Mouse (Mus musculus): ENCODE results near the gene Otulinl.
A peak's percentile ranks its signal among the peaks of the same experiment; 100 is the strongest.

Otulinl gene

DNA sequence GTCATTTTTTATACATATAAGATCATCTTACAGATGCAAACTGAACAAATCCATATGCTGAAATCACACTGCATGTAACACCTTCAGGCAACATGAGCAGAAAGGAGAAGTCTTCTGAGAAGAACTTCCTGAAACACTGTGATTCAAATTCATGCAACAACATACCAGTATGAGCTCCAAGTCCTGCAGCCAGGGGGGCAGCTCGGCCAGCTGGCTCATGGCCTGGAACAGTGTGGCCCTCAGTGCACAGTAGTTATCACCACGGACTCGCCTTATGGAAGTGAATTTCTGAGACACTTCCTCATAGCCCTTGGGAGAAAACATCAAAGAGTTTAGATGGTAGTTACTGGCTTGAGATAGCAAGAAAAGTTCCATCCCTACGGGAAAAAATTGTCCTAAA lies 65.2 kb downstream of the Otulinl start:
- DNase-seq (ENCODE audit: low spot score): peak; percentile 63

DNA sequence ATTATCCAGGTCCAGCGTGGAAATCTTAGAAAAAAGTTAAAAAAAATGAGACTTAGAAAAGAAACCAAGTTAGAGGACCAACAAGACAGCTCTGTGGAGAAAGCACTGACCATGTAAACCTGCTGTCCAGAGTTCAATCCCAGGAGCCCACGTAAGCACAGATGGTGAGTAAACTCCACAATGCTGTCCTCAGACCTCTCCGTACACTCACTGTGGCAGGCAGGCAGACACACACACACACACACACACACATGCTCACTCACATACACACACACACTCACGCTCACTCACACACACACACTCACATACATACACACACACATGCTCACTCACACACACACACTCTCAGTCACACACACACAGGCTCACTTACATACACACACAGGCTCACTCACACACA lies 68.1 kb downstream of the Otulinl start:
- DNase-seq (ENCODE audit: low spot score): no peak

DNA sequence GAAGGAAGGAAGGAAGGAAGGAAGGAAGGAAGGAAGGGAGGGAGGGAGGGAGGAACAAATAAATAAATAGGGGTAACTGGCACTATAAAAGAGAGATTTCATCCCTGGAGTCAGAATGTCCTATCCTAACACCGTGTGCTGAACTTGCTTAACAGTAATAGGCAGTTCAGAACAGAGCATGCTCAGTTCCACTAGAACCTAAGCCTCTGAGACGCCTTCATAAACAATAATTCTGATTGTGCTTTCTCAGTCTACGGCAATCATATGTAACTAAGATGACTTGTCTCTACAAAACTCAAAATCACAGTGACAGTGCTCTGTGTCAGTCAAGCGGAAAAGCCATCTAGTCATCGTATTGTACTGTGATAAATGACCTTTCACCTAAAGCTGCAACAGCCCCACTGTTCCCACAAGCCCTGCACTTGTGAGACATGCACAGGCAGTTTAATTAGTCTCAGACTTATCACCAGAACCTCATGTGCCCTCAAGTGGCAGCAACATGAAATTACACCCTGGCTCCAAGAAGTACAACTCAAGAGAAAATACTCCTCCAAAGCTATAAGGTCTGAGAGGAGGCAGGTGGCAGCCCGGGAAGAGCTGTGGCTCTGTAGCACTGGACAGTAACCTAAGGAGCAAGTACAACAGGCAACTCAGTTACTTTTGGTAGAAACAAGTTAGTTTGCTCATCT lies 68.7 kb downstream of the Otulinl start:
- peak; percentile 65 for DNase-seq (ENCODE audit: low spot score)

GRCm38 (mm10) chr15:27609554-27609953 lies 71.8 kb downstream of the Otulinl start:
- DNase-seq (ENCODE audit: low spot score): no peak

- DNase-seq (ENCODE audit: low spot score): no peak
Observed at GRCm38 (mm10) chr15:27605252-27605651, 76.1 kb downstream of the Otulinl start.

Measured in urinary bladder, postnatal 14 days (tissue).